Mouse (Mus musculus) heart, postnatal 10 days (tissue): ENCODE data around the gene Btbd9. TPM values are rescaled to one million over a fixed set of nuclear protein-coding genes. Genes with fewer than 3 reads are reported as not detected.

Experiments used
- DNase-seq, 2 experiments: peaks; one replicate each; pipeline ENCODE4 v3.0.0; 2021
- intact Hi-C: fragments of 180-260 bp; cut with DNase I; formaldehyde crosslinking; loops from one replicate; pipeline ENCODE4 v1.15.1; 2025
- total RNA-seq, 2 experiments: library from RNA; stranded (reverse); gene quantifications; 2 replicates each; pipeline ENCODE4 v1.2.3; 2021

Btbd9 gene
- total RNA-seq, 2 experiments from 2014 or later = 30.9 to 34.0 TPM

DNA sequence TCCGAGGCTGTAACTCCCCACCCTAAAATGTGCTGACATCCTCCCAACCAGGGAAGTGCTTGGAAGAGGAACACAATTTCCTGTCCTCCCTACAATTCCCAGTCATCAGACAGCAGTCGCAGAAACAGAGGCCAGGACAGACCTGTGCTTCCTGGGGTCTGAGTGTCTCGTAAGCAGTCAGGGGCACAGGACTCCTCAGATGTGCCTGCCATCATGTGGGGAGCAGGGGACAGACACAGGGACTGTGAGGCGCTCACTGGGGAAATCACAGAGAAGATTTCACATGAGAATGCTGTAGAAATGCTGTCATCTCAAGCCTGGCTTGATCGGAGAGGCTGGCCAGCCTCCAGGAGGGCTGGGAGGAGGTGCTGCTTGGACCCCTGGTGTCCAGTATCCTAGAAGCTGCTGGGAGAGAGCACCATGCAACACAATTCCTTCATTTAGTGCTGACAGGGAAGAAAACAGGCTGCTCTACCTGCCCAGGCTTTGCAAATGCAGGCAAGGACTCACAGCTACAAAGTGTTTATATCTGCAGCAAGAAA is 308.8 kb downstream of the Btbd9 start:
- intact Hi-C loops = no loop called here
- no peak for DNase-seq

DNA sequence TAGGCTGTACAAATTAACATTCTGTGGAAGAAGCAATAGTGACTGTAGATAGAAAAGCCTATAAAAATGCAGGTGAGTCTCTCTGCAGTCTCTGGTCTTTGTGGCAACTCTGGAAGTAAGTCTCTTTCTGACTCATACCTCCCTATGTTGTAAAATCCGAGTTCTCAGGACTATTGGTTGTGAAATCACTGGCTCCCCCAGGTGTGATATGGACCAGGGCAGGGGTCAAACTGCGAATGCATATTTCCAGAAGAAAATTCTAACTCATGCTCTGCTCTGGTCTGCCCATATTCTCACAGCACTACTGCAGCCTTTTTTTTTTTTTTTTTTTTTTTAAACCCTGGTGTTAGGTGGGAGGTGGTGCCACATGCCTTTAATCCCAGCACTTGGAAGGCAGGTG is 312.8 kb downstream of the Btbd9 start:
- intact Hi-C loops = no loop called here
- DNase-seq = no peak

DNA sequence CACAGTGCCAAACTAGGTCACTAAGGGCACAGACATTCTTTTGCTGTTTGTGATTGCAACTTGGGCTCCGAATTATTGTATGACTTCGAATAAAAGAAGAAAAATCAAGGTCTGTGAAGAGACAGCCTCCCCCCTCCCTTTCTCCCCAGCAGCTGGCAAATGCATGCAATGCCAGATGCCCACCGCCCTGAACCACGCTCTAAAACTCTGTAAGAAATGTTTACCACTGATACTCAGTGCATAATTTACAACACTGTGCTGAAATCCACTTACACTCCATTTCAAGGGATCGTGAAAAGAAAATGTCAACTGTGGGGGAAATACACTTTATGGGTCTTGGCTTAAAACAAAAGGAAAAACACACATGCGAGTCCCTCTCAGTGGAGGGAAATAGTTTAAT is 313.3 kb downstream of the Btbd9 start:
- DNase-seq = no peak
- intact Hi-C loops = no loop called here

- intact Hi-C loops = no loop called here
- no peak for DNase-seq
Measured at GRCm38 (mm10) chr17:30262440-30262839, 313.8 kb downstream of the Btbd9 start.

DNA sequence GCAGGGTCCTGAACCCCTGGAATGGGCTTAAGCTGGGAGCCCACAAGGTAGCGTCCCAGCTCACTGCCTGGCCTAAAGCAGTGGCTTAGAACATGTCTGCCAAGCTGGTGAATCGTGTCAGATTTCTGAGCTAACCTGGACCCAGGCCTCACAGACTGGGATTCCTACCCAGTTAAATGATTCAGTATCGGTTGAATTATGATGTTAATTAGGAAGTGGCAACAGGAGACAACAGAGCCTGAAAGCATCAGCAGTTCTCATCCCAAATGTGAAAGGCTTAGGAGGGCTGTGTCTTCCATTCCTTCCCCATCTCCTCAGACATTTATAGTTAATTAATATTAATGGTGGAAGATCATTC is 314.3 kb downstream of the Btbd9 start:
- no peak for DNase-seq
- intact Hi-C loops = no loop called here

GRCm38 (mm10) chr17:30261307-30261982 is 314.8 kb downstream of the Btbd9 start:
- intact Hi-C loops = no loop called here
- no peak for DNase-seq

DNA sequence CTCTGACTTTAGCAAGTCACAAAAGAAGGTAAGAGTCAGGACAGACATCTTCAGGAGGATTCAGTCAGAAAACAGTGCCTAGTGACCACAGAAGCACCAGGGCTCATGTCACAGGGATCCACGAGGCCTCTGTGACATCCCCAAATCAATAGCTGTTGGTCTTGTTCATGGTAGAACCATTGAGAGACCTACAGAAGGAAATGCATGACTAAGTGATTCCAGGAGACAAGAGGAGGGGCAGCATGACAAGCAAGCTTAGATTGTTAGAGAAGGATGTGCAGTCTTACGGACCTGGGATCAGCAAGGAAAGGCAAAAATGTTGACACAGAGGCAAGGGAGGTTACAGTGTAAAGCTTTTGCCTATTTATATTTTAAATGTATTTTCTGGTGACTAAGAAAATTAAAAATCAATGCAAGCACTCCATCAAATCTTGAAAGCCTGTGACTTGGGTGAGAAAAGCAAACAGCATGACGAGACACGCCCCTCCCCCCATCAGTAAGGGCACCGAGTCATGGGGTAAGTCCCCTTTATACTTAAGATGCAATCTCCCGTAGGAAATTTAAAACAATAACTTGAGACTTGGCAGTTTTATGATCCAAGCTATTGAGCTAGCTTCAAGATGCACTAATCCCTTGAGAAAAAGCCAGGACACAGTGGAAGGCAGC is 315.5 kb downstream of the Btbd9 start:
- intact Hi-C loops = no loop called here

DNA sequence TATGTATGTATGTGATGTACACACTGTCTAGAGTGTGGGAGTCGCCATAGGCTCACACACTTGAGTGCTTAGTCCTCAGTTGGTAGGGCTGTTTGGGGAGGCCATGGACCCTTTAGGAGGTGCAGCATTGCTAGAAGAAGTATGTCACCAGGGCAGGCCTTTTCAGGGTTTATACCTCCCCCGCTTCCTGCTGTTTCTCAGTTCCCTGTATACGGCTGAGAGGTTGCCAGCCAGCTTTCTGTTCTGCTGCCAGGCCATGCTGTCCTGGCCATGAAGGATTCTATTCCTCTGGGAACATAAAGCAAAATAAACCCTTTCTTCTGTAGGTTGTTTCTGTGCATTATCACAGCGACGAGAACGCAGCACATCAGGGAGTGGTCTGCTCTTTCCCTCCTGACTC is 316.4 kb downstream of the Btbd9 start:
- intact Hi-C loops = loop anchor here (10.0 kb wide), 1 partner anchor 285 kb away; the partner anchor contains the start of gene Mdga1

More for the DNA sequence above, 315.5 kb downstream of the Btbd9 start:
- no peak for DNase-seq

DNA sequence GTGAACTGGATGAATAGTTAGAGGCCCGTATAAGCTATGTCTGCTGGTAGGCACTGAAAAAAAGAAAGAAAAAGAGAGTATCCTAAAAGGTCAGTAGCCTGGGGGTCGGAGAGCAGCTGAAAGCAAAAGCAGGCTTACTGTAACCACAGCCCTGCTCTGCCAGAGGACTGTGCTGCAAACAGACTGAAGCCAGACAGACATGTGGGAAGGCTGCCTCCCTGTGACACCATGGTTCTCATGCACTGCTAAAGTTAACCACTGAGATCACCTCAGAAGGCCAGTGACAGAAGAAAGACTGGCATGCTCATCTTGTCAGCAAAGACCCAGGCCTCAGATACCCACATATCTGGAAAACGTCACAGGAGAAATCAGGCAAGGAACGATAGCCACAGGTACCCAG is 317.8 kb downstream of the Btbd9 start:
- DNase-seq = peak; percentile 50 to 55
- intact Hi-C loops = loop anchor here (10.0 kb wide), 1 partner anchor 284 kb away; the partner anchor contains the start of gene Mdga1

More for the DNA sequence above, 316.4 kb downstream of the Btbd9 start:
- no peak for DNase-seq

DNA sequence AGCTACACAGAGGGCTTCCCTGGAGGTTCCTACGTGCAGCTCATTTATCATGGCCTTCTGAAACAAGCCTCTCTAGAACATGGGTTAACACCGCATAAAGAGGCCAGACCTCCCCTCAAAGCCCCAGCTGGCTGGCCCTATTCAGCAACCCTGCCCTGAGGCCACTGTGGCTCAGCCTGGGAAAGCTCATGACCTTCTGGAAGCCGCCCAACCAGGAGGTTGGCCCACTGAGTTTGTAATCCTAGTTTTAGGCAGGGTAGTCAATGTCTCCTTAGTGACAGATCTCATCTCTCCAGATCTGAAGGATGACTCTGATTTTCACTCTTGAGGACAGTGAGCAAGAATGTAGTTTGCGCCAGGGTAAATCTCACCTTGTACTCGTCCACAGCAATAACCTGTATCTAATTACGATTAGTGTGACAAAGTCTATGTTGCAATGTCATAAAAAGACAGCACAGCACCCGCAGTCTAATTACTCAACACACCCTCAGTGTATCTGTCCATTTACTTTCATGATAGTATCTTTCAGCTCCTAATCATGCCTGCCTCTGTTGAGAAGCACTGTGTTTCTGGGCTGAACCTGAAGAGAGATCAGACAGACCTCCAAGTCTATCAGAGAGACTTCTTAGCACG is 320.2 kb downstream of the Btbd9 start:
- no peak for DNase-seq
- intact Hi-C loops = loop anchor here (10.0 kb wide), 1 partner anchor 281 kb away; the partner anchor contains the start of gene Mdga1

GRCm38 (mm10) chr17:30253924-30254323 is 322.4 kb downstream of the Btbd9 start:
- DNase-seq = no peak
- intact Hi-C loops = loop anchor here (10.0 kb wide), 1 partner anchor 279 kb away; the partner anchor contains the start of gene Mdga1

DNA sequence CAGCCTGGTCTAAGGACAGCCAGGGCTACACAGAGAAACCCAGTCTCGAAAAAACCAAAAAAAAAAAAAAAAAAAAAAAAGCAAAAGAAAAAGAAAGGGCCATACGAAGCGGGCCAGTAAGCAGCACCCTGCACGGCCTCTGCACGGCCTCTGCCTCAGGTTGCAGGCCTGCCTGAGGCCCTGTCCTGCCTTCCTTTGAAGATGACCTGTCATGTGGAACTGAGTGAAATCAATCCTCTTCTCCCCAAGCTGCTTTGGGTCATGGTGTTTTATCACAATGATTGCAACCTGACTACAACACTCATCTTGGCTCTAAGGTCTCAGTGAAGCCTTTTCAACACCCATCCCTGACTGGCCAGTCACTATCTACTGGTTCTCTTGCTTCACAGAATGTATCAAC is 323.3 kb downstream of the Btbd9 start:
- no peak for DNase-seq
- intact Hi-C loops = loop anchor here (10.0 kb wide), 1 partner anchor 278 kb away; the partner anchor contains the start of gene Mdga1

- intact Hi-C loops = no loop called here
- peak; percentile 55 to 60 for DNase-seq
Measured at GRCm38 (mm10) chr17:30245308-30245706, 331.0 kb downstream of the Btbd9 start.

DNA sequence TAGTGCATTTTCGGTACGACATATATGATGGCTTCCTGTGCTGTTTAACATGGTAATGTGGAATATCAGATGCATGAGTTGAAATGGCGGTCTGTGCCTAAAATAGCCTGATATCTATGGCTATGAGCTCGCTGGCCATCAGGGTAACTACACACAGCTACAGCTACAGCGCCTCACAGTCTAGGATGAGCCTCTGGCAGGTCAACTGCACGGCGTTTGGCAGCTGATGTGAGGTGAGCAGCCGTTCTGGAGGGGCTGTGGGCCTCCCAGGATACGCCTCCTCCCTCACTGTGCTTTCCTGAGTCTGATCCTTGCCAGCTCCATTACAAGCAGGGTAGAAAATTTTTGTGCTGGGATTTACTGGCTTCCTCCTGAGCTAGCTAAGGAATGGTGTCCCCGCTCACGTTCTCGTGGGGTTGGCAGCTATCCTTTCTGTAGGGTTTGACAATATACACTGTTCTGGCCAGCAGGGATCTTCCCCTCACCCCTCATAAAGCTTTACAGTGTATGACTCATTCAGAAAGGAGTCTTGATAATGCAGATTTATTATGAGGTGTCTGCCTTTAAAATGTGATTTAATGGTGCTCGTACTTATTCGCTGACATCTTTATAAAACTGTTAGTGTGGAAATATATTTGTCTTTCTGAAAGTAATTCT is 331.5 kb downstream of the Btbd9 start:
- DNase-seq = peak; percentile 43 to 49
- intact Hi-C loops = no loop called here

DNA sequence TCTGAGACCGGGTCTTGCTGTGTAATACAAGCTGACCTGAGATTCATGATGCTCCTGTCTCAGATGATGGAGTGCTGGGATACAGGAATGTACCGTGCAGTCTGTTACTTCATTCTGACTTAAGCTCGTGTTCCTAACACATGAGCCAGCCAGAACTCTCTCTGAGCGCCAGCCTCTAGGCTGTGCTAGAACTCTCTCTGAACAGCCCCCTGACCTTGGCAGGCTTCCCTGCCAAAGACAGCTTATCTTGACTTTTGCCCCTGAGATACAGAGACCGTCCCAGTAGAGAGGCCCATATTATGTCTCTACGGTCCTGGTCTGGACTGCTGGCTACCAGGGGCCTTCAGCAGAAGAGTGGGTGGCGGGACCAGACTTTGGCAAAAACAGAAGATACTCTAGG is 332.7 kb downstream of the Btbd9 start:
- intact Hi-C loops = no loop called here
- DNase-seq = no peak

DNA sequence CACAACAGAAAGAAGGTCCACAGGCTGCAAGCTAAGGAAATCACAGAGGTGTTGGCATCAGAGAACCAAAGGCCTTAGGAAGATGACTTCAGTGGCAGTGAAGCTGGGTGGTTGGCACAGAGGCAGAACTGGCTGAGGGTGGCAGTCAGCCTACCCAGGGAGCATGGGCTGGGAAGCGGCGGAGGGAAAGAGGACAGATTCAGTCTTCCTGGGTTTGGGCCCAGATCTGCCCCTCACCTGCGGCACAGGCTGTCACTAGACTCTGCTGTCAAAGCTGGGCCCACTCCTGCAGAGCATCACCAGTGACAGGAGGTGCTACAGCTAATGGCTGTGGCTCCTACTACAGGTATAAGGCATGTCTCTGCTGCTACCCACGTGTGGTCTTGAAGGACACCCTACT is 333.6 kb downstream of the Btbd9 start:
- intact Hi-C loops = no loop called here
- no peak for DNase-seq

- DNase-seq = no peak
- intact Hi-C loops = no loop called here
Measured at GRCm38 (mm10) chr17:30241720-30242322, 334.5 kb downstream of the Btbd9 start.

GRCm38 (mm10) chr17:30241061-30241460 is 335.2 kb downstream of the Btbd9 start:
- intact Hi-C loops = no loop called here
- DNase-seq = no peak

DNA sequence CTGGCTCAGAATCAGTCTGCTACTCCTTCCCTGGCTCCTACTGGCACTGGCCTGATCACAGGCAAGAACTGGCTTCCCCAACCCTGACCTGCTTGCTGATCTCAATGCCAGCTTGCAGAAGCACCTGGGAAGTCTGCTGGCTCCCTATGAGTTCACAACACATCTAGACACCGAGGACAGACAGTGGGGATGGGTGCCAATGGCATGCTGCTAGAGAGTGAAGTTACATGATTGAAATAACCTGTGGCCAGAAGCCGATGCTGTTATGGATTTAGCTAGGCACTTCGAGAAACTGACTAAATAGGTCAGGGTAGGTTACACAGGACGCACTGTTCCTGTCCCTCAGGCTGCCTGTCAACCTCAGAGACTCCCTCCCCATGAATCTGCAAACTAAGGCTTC is 335.6 kb downstream of the Btbd9 start:
- intact Hi-C loops = no loop called here
- no peak for DNase-seq

GRCm38 (mm10) chr17:30239458-30239857 is 336.8 kb downstream of the Btbd9 start:
- intact Hi-C loops = no loop called here
- peak; percentile 50 to 57 for DNase-seq
